Mouse (Mus musculus) megakaryocyte progenitor cell, adult 5-6 weeks (primary cell): ENCODE data around the gene Cped1. TPM values are rescaled to one million over a fixed set of nuclear protein-coding genes. Genes with fewer than 3 reads are reported as not detected.

ENCODE experiments used
- ATAC-seq: replicated peaks from 2 replicates; pipeline ENCODE4 v1.8.0; 2016; ENCODE audit warnings: mild to moderate bottlenecking, moderate TSS enrichment, inconsistent platforms; ENCODE audit not compliant: poor library complexity
- total RNA-seq, 2 experiments: library from RNA; stranded (forward) in 1 of 2; stranded (reverse) in 1 of 2; fragments of 157-497, 149-512 nt in 1 of 2; fragments of 200-1000 nt in 1 of 2; gene quantifications; 2 replicates each; pipeline versions ENCODE4 v1.2.3 to v1.2.4; 2015 to 2017

Gene Cped1
- total RNA-seq, 2 experiments from 2014 or later: 1.1 to 3.2 TPM

- 0 out of 2 replicates have a peak, but pooled peaks have one; percentile 15 for ATAC-seq
These were observed 302.5 kb downstream of the Cped1 start, which contains the start of gene Wnt16 for GRCm38 (mm10) chr6:22288004-22288736. Wnt16 (plus strand) TSS chr6:22288227.

- peak; percentile 70 for ATAC-seq
These were observed 303.2 kb downstream of the Cped1 start for GRCm38 (mm10) chr6:22288737-22289460.

GRCm38 (mm10) chr6:22289461-22290021 is 303.8 kb downstream of the Cped1 start:
- ATAC-seq: no peak

- no peak for ATAC-seq
These were observed 305.1 kb downstream of the Cped1 start for GRCm38 (mm10) chr6:22290790-22291189.

- ATAC-seq: no peak
These were observed 306.3 kb downstream of the Cped1 start for GRCm38 (mm10) chr6:22292056-22292455.

- ATAC-seq: no peak
These were observed 308.2 kb downstream of the Cped1 start for GRCm38 (mm10) chr6:22293922-22294321.

- ATAC-seq: no peak
These were observed 311.3 kb downstream of the Cped1 start for GRCm38 (mm10) chr6:22297028-22297427.

- ATAC-seq: no peak
These were observed 312.3 kb downstream of the Cped1 start for GRCm38 (mm10) chr6:22298059-22298458.

Other genes starting within 250 kb of the Cped1 start
- gene Tspan12, start 133.4 kb upstream of the Cped1 start, total RNA-seq (2015): 0.12 TPM in 1 of 2 replicates, not detected in the other
- 0.07 TPM in 1 of 2 replicates, not detected in the other for gene Tspan12, start 133.4 kb upstream of the Cped1 start, total RNA-seq (2017)
- 42.9 and 46.0 TPM in 2 replicates for gene Ing3, start 36.3 kb upstream of the Cped1 start, total RNA-seq (2015)
- 33.5 and 36.3 TPM in 2 replicates for gene Ing3, start 36.3 kb upstream of the Cped1 start, total RNA-seq (2017)